Mouse (Mus musculus) ES-Bruce4 (cell line): ENCODE results near the gene Atp5h.

ENCODE experiments used
- CTCF ChIP-seq: IDR thresholded peaks from one replicate; pipeline ENCODE4 v1.8.1; 2011; ENCODE audit warnings: low read depth, low read length
- EP300 ChIP-seq: IDR thresholded peaks from 2 replicates; pipeline ENCODE4 v1.6.1; 2011; ENCODE audit warnings: low read depth, low read length; ENCODE audit not compliant: insufficient read depth
- POLR2A ChIP-seq: IDR thresholded peaks from one replicate; pipeline ENCODE4 v1.8.1; 2011; ENCODE audit warnings: low read length; ENCODE audit not compliant: insufficient read depth

GRCm38 (mm10) chr11:115460976-115461375 lies 41.2 kb upstream of the Atp5h start:
- TF ChIP-seq POLR2A (no peak), CTCF (no peak), EP300 (no peak)
